Mouse (Mus musculus) erythroblast, adult 5-6 weeks (primary cell): Measurements from ENCODE around the gene Pdgfb. TPM values are rescaled to one million over a fixed set of nuclear protein-coding genes. Genes with fewer than 3 reads are reported as not detected.

Source experiments
- ATAC-seq: replicated peaks from 2 replicates; pipeline ENCODE4 v1.8.0; 2016; ENCODE audit warnings: moderate number of reproducible peaks, mild to moderate bottlenecking, moderate TSS enrichment, inconsistent platforms; ENCODE audit not compliant: poor library complexity, low FRiP score, severe bottlenecking
- total RNA-seq, 2 experiments: library from RNA; stranded (forward) in 1 of 2; stranded (reverse) in 1 of 2; fragments of 150-400 nt in 1 of 2; fragments of 200-764, 138-1000 nt in 1 of 2; gene quantifications; 2 replicates each; pipeline versions ENCODE4 v1.2.3 to v1.2.4; 2015 to 2017; ENCODE audit warnings: low replicate concordance in 2 of 2

The Pdgfb gene
- total RNA-seq, 2 experiments from 2014 or later = 0.94 TPM; not detected in 1

DNA sequence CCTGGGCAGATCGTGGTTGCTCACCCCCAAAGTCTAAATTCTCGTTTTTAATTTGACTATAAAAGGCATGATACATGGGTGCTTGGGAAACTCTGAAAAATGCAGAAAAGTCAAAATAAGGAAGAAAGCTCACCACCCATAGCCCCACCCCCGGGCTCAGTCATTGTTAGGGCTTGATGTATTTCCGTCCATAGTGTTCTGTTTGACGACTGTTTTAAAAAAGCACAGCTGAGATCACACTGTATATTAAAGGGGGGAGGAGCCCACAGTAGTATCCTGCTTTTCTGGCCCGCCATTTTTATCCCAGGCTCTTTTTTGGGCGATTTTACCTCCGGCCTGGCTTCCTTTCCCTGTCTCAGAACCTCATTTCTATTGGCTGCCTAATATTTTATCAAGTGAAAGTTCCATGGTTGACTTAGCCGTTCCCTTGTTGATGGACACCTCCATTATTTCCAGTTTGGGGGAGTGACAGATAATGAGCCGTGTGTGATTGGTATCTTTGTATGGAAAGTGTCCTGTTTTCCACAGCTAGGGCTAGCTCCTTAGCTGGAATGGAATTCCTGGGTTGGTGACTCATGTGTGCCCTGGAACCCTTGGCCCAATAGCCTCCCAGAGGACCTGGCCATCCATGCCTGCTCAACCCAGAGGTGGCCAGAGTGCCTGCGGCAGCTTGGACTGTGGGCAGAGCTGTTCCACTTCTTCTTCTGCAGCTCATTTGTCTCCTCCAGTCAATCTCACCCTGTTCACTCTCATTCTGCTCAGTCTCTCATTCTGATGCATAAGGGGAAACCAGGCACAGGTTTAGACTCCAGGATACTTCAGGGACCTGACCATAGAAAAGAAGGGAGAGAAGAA is 22.7 kb upstream of the Pdgfb start:
- no peak for ATAC-seq

GRCm38 (mm10) chr15:80035341-80035885 is 20.6 kb upstream of the Pdgfb start:
- ATAC-seq = no peak

GRCm38 (mm10) chr15:80034913-80035312 is 20.1 kb upstream of the Pdgfb start:
- no peak for ATAC-seq

DNA sequence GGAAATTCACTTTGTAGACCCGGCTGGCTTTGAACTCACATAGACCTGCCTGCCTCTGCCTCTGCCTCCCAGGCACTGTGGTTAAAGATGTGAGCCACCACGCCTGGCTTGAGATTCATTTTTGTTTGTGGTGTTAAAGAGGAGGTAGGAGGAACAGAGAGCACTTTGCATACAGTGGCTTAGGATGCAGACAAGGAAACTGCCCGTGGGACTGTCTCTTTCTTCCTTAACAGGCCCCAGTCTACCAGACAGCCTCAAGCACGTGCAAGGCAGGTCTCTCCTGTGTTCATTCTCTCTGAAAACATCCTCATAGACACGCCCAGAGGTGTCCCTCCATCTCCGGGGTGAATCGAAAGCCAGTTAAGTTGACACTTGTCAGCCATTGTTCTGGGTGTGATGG is 19.6 kb upstream of the Pdgfb start:
- no peak for ATAC-seq

DNA sequence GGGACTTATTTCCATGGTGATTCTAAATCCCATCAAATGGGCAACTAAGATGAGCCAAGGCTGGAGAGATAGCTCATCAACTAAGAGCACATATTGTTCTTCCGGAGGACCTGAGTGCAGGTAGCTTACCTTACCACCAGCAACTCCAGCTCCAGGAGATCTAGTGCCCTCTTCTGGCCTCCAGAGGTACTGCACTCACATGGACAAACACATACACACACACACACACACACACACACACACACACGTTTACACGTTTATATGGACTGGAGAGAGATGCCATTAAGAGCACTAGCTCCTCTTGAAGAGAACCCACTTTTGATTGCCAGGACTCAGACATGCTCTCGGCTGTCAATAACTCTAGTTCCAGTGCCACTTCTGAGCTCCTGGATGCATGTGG is 16.4 kb upstream of the Pdgfb start:
- ATAC-seq = no peak

DNA sequence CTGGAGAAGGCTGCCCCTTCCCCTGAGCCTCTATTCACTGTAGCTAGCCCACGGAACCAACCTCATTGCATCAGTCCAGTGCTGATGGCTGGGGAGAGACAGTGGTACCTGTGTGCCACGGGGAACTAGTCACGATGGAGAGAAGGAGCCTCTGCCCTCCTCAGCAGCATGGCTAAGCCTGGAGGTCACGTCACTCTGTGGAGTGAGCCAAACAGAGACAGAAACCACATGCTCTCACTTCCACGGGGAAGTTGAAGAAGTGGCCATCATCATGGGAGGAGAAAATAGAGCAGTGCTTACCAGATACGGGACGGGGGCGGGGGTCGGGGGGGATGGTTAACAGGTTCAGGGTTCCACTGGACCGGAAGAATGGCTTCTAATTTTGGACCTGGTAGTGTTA is 15.6 kb upstream of the Pdgfb start:
- no peak for ATAC-seq

DNA sequence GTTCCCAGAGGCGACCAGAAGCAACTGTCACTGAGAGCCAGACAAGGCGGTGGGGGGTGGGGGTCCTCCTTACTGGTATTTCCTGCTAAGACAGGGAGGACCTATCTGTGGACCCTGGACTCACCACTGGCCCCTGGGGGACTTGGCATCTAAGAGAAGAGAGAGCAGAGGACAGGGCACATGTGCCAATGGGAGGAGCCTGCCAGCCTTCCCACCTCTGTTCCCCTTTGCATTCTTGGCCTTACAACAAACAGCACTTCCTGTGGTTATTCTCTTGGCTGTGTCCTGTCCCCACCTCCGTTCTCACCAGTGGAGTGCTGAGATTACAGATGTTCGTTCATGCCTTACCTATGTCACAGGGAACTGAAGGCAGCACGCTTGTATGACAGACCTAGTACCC is 14.1 kb upstream of the Pdgfb start:
- no peak for ATAC-seq

- no peak for ATAC-seq
These were observed 12.0 kb upstream of the Pdgfb start for GRCm38 (mm10) chr15:80026689-80027353.

GRCm38 (mm10) chr15:80026061-80026460 is 11.3 kb upstream of the Pdgfb start:
- ATAC-seq = no peak

DNA sequence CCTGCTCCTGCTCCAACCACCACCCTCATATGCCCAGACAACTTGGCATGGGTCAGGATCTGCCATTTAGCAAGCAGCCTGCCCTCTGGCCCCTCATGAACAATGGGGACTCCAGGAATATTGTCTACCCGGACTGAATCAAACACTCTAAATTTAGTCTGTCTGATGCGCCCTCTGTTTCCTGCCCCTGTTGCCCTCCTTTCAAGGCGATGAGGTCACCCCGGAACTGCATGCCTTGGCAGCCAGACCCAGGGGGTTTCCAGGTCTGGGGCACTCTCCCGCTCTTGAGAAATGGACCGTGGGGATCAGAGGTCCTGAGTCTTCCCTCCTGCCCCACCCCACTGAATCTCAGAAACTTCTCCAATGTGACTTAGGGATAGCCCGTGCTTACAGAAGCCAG is 10.8 kb upstream of the Pdgfb start:
- ATAC-seq = no peak

DNA sequence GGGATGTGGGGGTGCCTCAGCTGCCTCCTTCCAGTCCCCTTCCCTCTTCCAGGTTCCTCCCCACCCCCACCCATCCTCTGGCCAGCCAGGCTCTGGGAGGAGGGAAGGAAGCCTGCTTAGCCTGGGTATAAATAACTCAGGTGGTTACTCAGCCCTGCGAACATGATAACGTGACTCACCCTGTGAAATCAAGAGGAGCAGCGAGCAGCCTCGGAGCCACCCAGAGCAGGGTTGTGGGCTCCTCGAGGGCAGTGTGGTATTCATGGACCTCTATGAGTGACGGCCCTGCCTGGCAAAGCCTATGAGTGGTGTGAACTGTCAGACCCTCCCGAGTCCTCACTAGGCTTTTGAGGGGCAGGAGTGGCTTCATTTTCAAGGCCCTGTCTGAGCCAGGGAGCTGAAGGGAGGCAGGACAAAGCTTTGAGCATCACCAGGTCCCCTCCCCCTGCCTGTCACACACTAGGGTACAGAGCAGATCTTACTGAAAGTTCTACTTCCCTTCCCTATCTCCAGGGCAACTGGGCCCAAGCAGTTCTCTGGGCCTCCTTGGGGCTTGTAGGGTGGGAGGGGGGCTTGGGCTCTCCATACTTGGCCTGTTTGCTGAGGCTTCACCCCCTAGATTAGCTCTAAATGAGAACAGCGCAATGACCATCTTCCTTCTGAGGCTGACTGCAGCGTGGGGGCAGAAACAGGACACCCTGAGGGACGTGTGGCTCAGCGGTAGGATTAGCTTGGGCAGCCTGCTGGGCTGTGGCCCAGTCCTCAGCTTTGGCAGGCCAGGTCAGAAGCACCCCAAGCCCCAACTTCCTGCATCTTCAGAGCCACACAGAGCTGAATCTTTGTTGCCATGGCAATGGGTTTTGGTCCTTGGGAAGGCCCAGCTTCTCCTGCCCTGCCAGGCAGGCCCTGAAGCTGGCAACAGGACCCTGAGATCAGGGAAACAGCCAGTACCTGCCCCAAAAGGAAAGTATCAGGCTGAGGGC is 9.8 kb upstream of the Pdgfb start:
- no peak for ATAC-seq

DNA sequence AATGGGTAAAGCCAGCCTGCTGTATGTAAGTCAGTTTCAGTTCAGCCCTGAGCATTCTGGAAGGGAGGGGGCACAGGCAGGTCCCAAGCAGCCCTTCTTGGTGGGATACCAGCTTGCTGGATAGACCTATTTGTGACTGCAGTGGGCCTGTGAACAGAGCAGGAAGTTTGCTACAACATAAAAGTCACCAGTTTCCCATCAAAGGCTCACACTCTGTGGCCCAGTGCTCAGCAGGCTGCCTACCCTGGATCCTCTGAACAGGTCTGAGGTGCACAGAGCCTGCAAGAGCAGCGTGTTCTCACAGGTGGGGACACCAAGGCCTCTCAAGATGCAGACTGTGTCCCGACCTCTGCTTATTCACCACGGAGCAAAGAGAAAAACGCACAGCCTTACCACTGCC is 5.7 kb upstream of the Pdgfb start:
- no peak for ATAC-seq

DNA sequence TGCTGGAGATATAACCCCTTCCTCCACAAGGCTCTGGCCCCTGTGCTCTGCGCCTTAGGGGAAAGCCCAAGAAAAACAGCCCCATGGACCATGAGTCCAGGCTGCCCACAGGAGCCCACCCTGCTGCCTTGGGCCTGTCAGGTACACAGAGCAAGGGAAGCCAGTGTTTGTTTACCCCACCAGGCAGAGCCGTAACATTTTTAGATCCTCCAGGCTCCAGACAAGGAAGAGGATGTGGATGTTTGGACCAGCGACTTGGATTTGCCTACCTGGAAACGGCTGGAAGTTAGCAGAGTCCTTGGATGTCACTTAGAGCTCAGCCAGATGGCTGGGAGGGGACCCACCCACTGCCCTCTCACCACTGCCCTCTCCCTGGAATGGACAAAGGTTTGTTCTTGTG is 4.8 kb upstream of the Pdgfb start:
- ATAC-seq = no peak

DNA sequence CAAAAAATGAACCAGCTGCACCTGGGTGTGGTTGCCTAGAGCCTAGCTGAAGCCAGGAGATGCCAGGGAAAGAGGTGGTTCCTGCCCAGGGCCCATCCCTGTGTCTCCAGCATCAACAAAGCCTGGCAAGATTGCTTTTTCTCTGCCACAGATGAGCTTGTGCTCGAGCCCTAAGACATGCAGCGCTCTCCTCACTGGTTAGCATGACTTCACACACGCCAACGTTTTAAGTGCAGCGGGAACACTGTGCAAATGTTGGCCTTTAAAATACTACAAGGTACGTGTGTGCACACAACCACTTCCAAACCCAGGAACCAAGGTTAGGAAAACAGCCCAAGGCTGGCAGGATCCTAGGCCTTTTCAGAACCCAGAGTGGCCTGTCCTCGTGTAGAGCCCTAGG is 4.4 kb upstream of the Pdgfb start:
- ATAC-seq = no peak

GRCm38 (mm10) chr15:80016563-80017301 is 2.0 kb upstream of the Pdgfb start:
- ATAC-seq = no peak

- no peak for ATAC-seq
These were observed 605 bp upstream of the Pdgfb start for GRCm38 (mm10) chr15:80015211-80015952.

GRCm38 (mm10) chr15:80014031-80014320 is 801 bp downstream of the Pdgfb start:
- no peak for ATAC-seq

GRCm38 (mm10) chr15:80013256-80014030 is 1.3 kb downstream of the Pdgfb start:
- ATAC-seq = no peak
